ENCODE assay signal across 21 mouse cellular contexts in genomic region chr2:107063260-107063659, GRCm38 (mm10). TPM values are rescaled to one million over a fixed set of nuclear protein-coding genes. Genes with fewer than 3 reads are reported as not detected.
"Had no signal": no experiment of that assay in that cellular context is flagged by ENCODE, and none has a peak within 500 bp of the region (broad histone marks: within the 10 kb centered on the region; RNA-seq: fewer than 3 reads in every experiment).

No protein-coding gene starts in this region.

- H3K27ac ChIP-seq: limb, embryonic 13.5 days; liver, embryonic 14.5 days; neural tube, embryonic 13.5 days had no signal

- H3K9me3 ChIP-seq: limb, embryonic 13.5 days; neural tube, embryonic 13.5 days had no signal

- ATAC-seq: lung, postnatal 0 days had no signal

- H3K4me3 ChIP-seq: limb, embryonic 13.5 days; neural tube, embryonic 13.5 days had no signal

- H3K9ac ChIP-seq: limb, embryonic 13.5 days; liver, embryonic 14.5 days; neural tube, embryonic 13.5 days had no signal

- H3K27me3 ChIP-seq: limb, embryonic 13.5 days; neural tube, embryonic 13.5 days had no signal

- H3K36me3 ChIP-seq: limb, embryonic 13.5 days; neural tube, embryonic 13.5 days had no signal

- H3K4me1 ChIP-seq: limb, embryonic 13.5 days had no signal

- DNase-seq: kidney, adult 2 months; kidney, postnatal 36 days; layer of hippocampus, adult 9-11 months; layer of hippocampus, postnatal 36 days; lung, adult 18-20 months; lung, postnatal 4 days; retina, postnatal 1 day; thymus, postnatal 14 days had no signal

- H3K4me2 ChIP-seq: limb, embryonic 13.5 days; midbrain, embryonic 11.5 days; neural tube, embryonic 13.5 days had no signal

RNA-seq across cellular contexts. Expression of gene Fshb, which starts 3.8 kb away (rescaled TPM):
- total RNA-seq: layer of hippocampus, adult 18-20 months; layer of hippocampus, postnatal 36 days; left cerebral cortex, adult 8-10 months; left cerebral cortex, postnatal 25 days; liver, adult 2 months; megakaryocyte, adult 5-6 weeks had no signal
- polyA plus RNA-seq: kidney, adult 2 months; kidney, embryonic 16.5 days; limb, embryonic 13.5 days; liver, adult 2 months; liver, embryonic 14.5 days; lung, postnatal 0 days; midbrain, embryonic 11.5 days; neural tube, embryonic 13.5 days; spleen, adult 2 months; stomach, embryonic 16.5 days had no signal
